Mouse (Mus musculus) midbrain, postnatal 0 days (tissue): ENCODE data around the gene Usp2. TPM values are rescaled to one million over a fixed set of nuclear protein-coding genes. Genes with fewer than 3 reads are reported as not detected.

Source experiments
- ATAC-seq: fragments of 200-750 bp; cut with Nextera tagmentation; 2 replicates; pipeline ENCODE4 v1.8.0; 2017; ENCODE audit warnings: moderate number of reproducible peaks, mild to moderate bottlenecking, moderate TSS enrichment, moderate library complexity; ENCODE audit not compliant: low FRiP score
- DNase-seq: peaks from one replicate; pipeline ENCODE4 v3.0.0-alpha.2; 2015; ENCODE audit warnings: low spot score
- H3K27ac ChIP-seq: fragments of 300-500 bp; sonication (generic); 2 replicates; pipeline ENCODE4 v1.5.1; 2014; ENCODE audit warnings: low read depth, mild to moderate bottlenecking, low read length, mixed read lengths
- H3K27me3 ChIP-seq: fragments of 300-500 bp; sonication (generic); 2 replicates; pipeline ENCODE4 v1.6.1; 2014; ENCODE audit warnings: low read length, control low read depth, mixed read lengths; ENCODE audit not compliant: insufficient read depth
- H3K36me3 ChIP-seq: fragments of 300-500 bp; sonication (generic); 2 replicates; pipeline ENCODE4 v1.6.1; 2014; ENCODE audit warnings: low read length, control low read depth, mixed read lengths; ENCODE audit not compliant: insufficient read depth
- H3K4me1 ChIP-seq: fragments of 300-500 bp; sonication (generic); 2 replicates; pipeline ENCODE4 v1.6.1; 2014; ENCODE audit warnings: mild to moderate bottlenecking, control low read depth, antibody characterized with exemption, low read length, mixed read lengths; ENCODE audit not compliant: insufficient read depth
- H3K4me2 ChIP-seq: fragments of 300-500 bp; sonication (generic); 2 replicates; pipeline ENCODE4 v1.6.1; 2014; ENCODE audit warnings: low read depth, mild to moderate bottlenecking, low read length, mixed read lengths; ENCODE audit not compliant: poor library complexity, severe bottlenecking
- H3K4me3 ChIP-seq: fragments of 300-500 bp; sonication (generic); 2 replicates; pipeline ENCODE4 v1.5.1; 2014; ENCODE audit warnings: low read depth, mild to moderate bottlenecking, low read length, moderate library complexity
- H3K9ac ChIP-seq: fragments of 300-500 bp; sonication (generic); replicated peaks from 2 replicates; pipeline ENCODE4 v1.6.1; 2014; ENCODE audit warnings: mild to moderate bottlenecking, low read length, moderate library complexity, mixed read lengths; ENCODE audit not compliant: poor library complexity, severe bottlenecking
- H3K9me3 ChIP-seq: fragments of 300-500 bp; sonication (generic); 2 replicates; pipeline ENCODE4 v1.6.1; 2016; ENCODE audit warnings: low read length, control low read depth
- CTCF ChIP-seq: IDR thresholded peaks from 2 replicates; pipeline ENCODE4 v1.5.1; 2016; ENCODE audit warnings: antibody characterized with exemption, mild to moderate bottlenecking
- WGBS: fragments of 180-500 bp; shearing (Covaris S2); extraction: QIAGEN DNeasy Blood & Tissue Kit; methylation state at CpG from one replicate; pipeline ENCODE4 v1.1.7; 2014; 5-methylcytosine and 5-hydroxymethylcytosine counted together
- polyA plus RNA-seq: library from polyadenylated mRNA; unstranded; fragments of >200 nt; fragmentation: Nextera tagmentation; extraction: Ambion mirVana; gene quantifications from 2 replicates; pipeline ENCODE4 v1.2.1, GENCODE M21; 2015
- total RNA-seq: library from RNA; depleted of rRNA; stranded (reverse); fragments of >200 nt; gene quantifications from 2 replicates; pipeline ENCODE4 v1.2.3, GENCODE M21; 2014

Gene Usp2
- total and polyA plus RNA-seq, 2 experiments from 2014 or later, result 7.5 to 15.1 TPM

GRCm38 (mm10) chr9:44088877-44089608 lies 22.2 kb downstream of the Usp2 start:
- no peak for ATAC-seq
- no peak overlapping the region for H3K27ac ChIP-seq
- H3K4me1 ChIP-seq, result peaks cover 13% of the 10 kb centered on the region; the same call in 1 of the 2 replicates
- H3K36me3 ChIP-seq, result no peaks in the 10 kb centered on the region
- TF ChIP-seq CTCF, result no peak
- no peak overlapping the region for H3K4me3 ChIP-seq
- DNase-seq, result no peak
- H3K9ac ChIP-seq, result no peak overlapping the region
- H3K4me2 ChIP-seq, result no peak overlapping the region
- WGBS, result 75% methylated on average over 12 of the region's 12 CpGs
- H3K9me3 ChIP-seq, result no peaks in the 10 kb centered on the region
- peaks cover 11% of the 10 kb centered on the region for H3K27me3 ChIP-seq

GRCm38 (mm10) chr9:44093612-44094503 lies 27.0 kb downstream of the Usp2 start:
- Histone ChIP-seq H3K9me3 (no peaks in the 10 kb centered on the region), H3K4me1 (peaks cover 6% of the 10 kb centered on the region; the same call in 1 of the 2 replicates), H3K9ac (no peak overlapping the region), H3K27ac (no peak overlapping the region), H3K27me3 (no peaks in the 10 kb centered on the region; the same call in 1 of the 2 replicates), H3K4me3 (peak overlapping the region; percentile 18; the same call in 1 of the 2 replicates), H3K4me2 (peak overlapping the region; percentile 49), H3K36me3 (no peaks in the 10 kb centered on the region)
- peak; percentile 81 for DNase-seq
- peak; percentile 53; the same call in 1 of the 2 replicates for ATAC-seq
- WGBS, result 28% methylated on average over 24 of the region's 24 CpGs
- TF ChIP-seq CTCF, result peak; percentile 89

- no peak overlapping the region for H3K4me2 ChIP-seq
- H3K27ac ChIP-seq, result no peak overlapping the region
- H3K4me1 ChIP-seq, result peaks cover 6% of the 10 kb centered on the region; the same call in 1 of the 2 replicates
- WGBS, result 85% methylated on average over 3 of the region's 3 CpGs
- no peaks in the 10 kb centered on the region for H3K9me3 ChIP-seq
- no peak for ATAC-seq
- H3K27me3 ChIP-seq, result no peaks in the 10 kb centered on the region
- no peak overlapping the region for H3K4me3 ChIP-seq
- no peak for TF ChIP-seq CTCF
- no peak overlapping the region for H3K9ac ChIP-seq
- no peaks in the 10 kb centered on the region for H3K36me3 ChIP-seq
- no peak for DNase-seq
Observed at GRCm38 (mm10) chr9:44094737-44095136, 27.9 kb downstream of the Usp2 start.

- WGBS, result 85% methylated on average over 9 of the region's 9 CpGs
- Histone ChIP-seq H3K9ac (no peak overlapping the region), H3K4me1 (peaks cover 6% of the 10 kb centered on the region; the same call in 1 of the 2 replicates)
Observed at GRCm38 (mm10) chr9:44095781-44096180, 29.0 kb downstream of the Usp2 start.

GRCm38 (mm10) chr9:44096536-44096935 lies 29.7 kb downstream of the Usp2 start:
- H3K4me1 ChIP-seq, result peaks cover 6% of the 10 kb centered on the region; the same call in 1 of the 2 replicates
- no peaks in the 10 kb centered on the region for H3K27me3 ChIP-seq
- no peak overlapping the region for H3K4me3 ChIP-seq
- H3K9ac ChIP-seq, result no peak overlapping the region
- no peaks in the 10 kb centered on the region for H3K9me3 ChIP-seq
- 0 out of 2 replicates have a peak, but pooled peaks have one; percentile 8 for TF ChIP-seq CTCF
- 12% methylated on average over 9 of the region's 9 CpGs for WGBS
- ATAC-seq, result peak; percentile 67; the same call in 1 of the 2 replicates
- peak; percentile 72 for DNase-seq
- no peak overlapping the region for H3K4me2 ChIP-seq
- peak overlapping the region; percentile 59 for H3K27ac ChIP-seq
- H3K36me3 ChIP-seq, result no peaks in the 10 kb centered on the region

More at GRCm38 (mm10) chr9:44095781-44096180, 29.0 kb downstream of the Usp2 start:
- H3K27me3 ChIP-seq, result no peaks in the 10 kb centered on the region
- no peak for TF ChIP-seq CTCF
- ATAC-seq (no peak), DNase-seq (no peak)
- no peaks in the 10 kb centered on the region for H3K36me3 ChIP-seq
- no peak overlapping the region for H3K4me3 ChIP-seq
- no peaks in the 10 kb centered on the region for H3K9me3 ChIP-seq
- H3K27ac ChIP-seq, result no peak overlapping the region
- no peak overlapping the region for H3K4me2 ChIP-seq
